Mouse (Mus musculus) hematopoietic stem cell, adult 5-6 weeks (primary cell): ENCODE results near the gene Pga5. TPM values are rescaled to one million over a fixed set of nuclear protein-coding genes. Genes with fewer than 3 reads are reported as not detected.

Experiments
- ATAC-seq, 2 experiments: fragments of 125-278 bp in 1 of 2; replicated peaks in 1 of 2; 2 replicates each; pipeline ENCODE4 v1.8.0; 2016 to 2017; ENCODE audit warnings: inconsistent platforms in 2 of 2, mild to moderate bottlenecking in 2 of 2, moderate number of reproducible peaks in 2 of 2, low read depth in 1 of 2, moderate TSS enrichment in 1 of 2; ENCODE audit not compliant: low FRiP score in 2 of 2, poor library complexity in 2 of 2, severe bottlenecking in 2 of 2, insufficient read depth in 1 of 2, low TSS enrichment in 1 of 2
- total RNA-seq: library from RNA; stranded (forward); fragments of 172-1452, 232-1000 nt; gene quantifications from 2 replicates; pipeline ENCODE4 v1.2.3, GENCODE M21; 2017

Gene Pga5
- total RNA-seq, 1 experiment from 2014 or later = not detected

DNA sequence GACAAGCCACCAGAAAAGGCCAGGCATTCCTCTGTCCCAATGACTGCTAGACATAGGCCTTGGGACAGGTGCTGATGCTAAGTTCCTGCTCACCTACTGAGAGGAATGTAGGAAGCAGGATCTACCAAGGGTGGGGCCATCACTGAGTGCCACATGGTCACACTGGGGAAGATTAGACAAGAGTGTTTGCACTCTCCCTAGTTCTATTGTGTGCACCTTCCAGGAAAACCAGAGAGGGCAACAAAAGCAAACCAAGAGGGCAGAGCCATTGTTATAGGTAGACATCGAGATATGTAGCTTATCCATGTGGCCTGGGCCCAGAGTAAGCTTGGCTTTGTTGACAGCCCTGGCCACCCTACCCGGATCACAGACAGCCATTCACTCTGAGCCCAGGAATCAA lies 7.9 kb upstream of the Pga5 start:
- ATAC-seq = no peak

DNA sequence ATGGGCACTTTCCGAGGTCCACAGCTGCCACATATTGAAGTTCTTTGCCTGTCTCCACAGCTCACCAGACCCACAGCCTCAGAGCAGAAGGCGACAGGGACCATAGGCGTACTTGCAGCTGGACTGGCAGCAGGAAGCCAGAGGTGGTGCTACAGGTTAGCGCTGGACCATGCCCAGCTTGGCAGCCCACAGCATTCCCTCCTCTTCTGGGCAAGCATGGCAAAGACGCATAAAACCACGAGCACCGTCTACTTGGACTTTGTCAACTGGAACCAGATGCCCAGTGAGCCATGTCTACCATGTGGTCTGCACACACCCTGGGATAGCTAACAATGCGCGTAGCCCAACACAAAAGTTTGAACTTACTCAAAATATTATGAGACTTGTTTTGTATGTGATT lies 7.2 kb upstream of the Pga5 start:
- ATAC-seq = no peak

- ATAC-seq = no peak
These were observed 3.7 kb upstream of the Pga5 start for GRCm38 (mm10) chr19:10681571-10681970.

DNA sequence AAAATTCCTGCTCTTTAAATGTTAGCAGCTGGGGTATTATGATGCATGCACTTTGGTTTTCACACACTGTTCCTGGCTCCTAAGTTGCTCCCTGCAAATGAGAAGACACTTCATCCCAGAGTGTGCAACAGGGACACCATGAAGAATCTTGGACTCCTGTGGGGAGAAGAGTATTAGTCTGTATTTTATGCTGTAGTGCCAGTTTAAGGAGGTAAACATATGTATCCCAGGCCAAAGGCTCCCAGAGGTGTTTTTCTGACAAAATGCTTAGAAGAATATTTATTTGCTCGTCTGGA lies 849 bp upstream of the Pga5 start:
- ATAC-seq = no peak

DNA sequence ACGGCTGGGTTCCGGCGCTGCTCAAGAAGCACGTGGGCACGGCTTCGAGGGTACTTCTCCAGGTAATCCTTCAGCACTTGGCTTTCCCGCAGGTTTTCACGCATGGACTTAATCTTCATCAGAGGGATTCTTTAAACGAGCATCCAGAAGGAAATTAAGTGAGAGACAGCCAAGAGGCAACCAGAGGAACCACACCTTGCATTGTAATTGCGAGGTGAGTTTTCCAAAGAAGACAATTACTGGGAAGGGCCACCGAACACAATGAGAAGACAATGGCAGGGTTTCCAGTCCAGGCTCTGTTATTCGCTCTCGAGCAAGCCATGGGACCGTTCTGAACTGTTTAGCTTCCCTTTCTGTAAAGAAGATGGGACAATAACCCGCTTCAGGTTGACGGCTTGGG lies 1.2 kb downstream of the Pga5 start:
- no peak for ATAC-seq

DNA sequence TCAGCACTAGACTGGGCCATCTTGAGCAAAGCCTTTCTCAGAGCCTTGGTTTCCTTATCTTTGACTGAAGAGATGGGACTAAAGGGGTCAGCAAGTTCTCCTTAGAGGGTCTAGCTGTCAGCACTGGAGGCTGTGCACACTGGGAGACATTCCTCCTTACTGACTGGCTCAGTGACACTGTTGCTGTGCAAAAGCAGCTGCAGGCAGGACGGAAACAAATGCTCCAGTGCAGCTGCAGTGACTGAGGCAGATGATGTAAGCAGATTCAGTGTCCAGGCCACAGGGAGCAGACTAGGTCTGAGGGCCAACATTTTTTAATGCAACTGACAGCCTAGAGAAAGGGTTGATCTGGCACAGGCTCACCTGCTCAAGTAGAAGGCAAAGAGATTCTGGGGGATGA lies 4.6 kb downstream of the Pga5 start:
- no peak for ATAC-seq

DNA sequence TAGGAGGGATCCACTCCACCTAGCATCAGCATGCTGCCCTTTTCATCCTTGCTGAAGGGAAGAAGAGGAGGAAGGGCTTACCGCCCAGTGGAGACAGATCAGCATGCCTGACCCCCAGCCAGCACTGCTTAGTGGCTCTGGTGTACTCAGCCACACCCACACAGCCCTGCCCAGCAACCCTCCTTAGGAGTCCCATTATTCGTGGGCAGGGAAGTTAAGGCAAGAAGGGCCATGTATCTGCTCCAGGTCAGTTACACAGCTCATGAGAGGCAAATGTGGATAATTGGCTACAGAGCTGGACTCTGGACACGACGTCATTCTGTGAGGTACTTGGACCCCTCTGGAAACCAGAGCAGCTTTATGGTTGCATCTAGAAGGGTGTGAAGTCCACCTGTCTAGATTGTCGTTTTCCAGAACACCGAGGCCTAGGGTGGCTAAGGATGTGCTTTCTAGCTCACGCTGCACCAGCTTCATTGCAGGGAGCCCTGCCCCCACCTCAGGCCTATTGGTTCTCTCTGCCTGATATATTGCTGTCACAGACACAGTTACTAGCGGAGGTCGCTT lies 5.9 kb downstream of the Pga5 start:
- ATAC-seq = no peak

GRCm38 (mm10) chr19:10671319-10671718 lies 6.6 kb downstream of the Pga5 start:
- ATAC-seq = no peak

- peak; percentile 76 to 78 for ATAC-seq
These were observed 12.4 kb downstream of the Pga5 start for GRCm38 (mm10) chr19:10665499-10665898.

DNA sequence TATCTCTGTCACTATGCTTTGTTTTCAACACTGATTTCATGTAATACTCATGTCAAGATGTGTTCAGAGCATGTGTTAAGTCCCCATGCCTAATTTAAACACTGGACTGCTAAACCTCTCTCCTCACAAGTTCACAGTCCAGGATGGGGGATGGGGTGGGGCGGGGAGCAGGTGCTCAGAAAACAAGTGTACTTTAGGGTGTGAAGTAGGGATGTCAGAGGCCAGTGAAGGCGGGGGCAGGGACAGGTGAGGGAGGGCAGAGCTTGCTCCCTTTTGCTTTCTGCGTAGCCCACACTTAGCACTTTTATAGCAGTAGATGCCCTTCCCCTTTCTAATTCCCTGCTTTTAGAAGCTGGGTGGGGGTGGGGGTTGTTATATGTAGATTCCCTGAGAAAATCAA lies 12.8 kb downstream of the Pga5 start:
- no peak for ATAC-seq

DNA sequence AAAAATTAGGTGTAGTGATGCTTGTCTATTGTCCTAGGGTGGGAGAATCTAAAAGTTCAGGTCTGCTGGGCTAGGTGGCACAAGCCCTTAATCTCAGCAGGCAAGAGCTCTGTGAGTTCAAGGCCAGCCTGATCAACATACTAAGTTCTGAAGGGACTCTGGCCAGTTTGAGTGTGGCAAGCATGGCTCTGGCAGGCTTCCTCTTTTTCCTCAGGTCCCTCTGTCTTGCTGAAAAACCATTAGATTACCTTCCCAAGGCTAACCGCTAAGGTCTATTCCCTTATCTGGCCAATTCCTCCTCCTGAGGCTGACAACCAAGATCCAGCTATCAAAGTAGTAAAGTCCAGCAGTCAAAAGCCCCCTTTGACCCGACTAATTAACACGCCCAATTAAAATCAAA lies 15.2 kb downstream of the Pga5 start:
- no peak for ATAC-seq

DNA sequence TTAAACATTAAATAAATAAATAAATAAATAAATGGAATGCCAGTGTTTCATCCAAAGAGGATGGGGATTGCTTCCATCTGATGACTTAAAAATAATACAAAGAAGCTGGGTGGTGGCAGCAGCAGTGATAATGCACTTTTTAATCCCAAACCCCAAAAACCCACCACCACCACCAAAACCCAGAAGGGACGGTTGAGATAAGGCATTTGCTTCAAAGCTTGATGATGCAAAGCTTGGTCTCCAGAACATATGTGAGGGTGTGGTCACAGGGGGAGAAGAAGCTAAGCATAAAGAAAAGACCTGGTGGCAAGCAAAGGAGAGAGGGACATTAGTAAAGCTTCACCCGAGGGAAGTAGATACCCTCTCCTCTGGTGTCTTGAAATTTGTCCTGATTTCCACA lies 16.0 kb downstream of the Pga5 start:
- no peak for ATAC-seq

DNA sequence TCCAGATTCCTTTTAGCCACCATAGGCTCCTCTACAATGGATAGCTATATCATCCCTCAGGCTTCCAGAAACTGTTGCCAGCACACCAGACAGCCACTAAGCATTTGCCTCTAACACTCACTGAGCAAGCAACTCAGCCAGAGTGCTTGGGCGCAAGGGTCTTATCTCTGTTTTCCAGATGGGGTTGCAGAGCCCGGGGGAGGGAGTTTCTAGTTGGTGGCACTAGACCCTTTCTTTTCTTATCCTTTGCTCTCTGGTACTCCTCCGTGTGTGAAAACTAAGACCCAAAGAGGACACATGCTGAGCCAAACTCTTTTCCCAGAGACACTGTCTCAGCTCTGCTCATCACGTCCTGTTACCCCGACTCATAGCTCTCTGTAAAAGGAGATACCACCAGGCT lies 16.5 kb downstream of the Pga5 start:
- ATAC-seq = peak in 1 of 2 experiments; percentile 39; a peak in 1 of 4 replicates

GRCm38 (mm10) chr19:10658406-10658805 lies 19.5 kb downstream of the Pga5 start:
- ATAC-seq = no peak

DNA sequence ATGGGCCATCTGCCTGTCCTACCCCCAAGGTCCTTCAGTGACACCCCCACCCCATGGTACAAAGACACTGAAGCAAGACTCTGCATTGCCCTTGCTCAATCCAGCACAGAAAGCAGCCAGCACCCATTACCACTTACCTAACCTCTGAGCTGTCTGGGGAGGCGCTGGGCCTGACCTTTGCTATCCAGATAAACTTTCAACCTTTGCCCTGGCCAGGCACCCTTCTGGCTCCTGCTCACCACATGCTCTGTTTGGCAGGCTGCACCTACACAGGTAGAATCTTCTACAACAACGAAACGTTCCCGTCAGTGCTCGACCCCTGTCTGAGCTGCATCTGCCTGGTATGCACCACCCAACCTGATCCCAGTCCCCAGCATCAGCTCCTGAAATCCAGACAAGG lies 20.1 kb downstream of the Pga5 start:
- no peak for ATAC-seq

DNA sequence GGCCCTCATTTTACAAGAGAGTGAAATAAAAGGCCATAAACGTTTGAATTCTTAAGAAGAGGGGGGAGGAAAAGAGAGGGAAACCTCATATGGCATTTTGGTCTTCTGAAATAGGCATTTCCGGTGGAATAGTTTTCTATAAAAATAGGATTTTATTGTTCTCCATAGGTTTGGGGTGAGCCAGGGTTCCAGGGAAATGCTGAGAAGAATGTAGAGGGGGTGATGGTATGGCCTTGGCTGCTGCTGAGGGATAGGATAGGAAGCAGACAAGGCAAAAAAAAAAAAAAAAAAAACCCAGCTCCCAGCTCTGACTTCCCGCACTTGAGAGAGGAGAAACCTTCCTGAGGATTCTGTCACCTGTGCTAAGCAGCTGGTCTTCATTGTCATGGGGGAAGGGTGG lies 21.8 kb downstream of the Pga5 start:
- no peak for ATAC-seq

DNA sequence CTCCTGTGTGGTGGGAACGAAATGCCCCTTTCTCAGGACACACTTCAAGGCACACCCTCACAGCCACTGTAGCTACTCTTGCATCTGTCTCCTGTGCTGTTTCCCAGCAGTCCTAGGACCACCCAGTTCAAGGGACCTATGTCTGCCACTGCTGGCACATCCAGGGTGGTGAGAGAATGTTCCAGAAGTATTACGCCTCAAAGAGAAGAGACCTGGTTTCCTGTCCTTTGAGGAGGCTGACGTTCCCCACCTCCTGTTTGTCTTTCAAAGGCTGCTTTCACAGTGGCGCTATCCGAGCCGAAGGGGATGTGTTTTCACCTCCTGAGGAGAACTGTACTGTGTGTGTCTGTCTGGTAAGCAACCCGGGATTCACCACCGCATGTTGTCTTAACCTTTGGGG lies 29.7 kb downstream of the Pga5 start:
- ATAC-seq = no peak

- ATAC-seq = no peak
These were observed 32.3 kb downstream of the Pga5 start for GRCm38 (mm10) chr19:10645616-10646015.

GRCm38 (mm10) chr19:10640589-10641378 lies 37.1 kb downstream of the Pga5 start:
- no peak for ATAC-seq
